Mouse (Mus musculus) hindbrain, embryonic 14.5 days (tissue): ENCODE data around the gene Pik3cg. TPM values are rescaled to one million over a fixed set of nuclear protein-coding genes. Genes with fewer than 3 reads are reported as not detected.

ENCODE experiments used
- ATAC-seq: fragments of 200-750 bp; cut with Nextera tagmentation; 2 replicates; pipeline ENCODE4 v1.8.0; 2017; ENCODE audit warnings: moderate number of reproducible peaks, mild to moderate bottlenecking, moderate TSS enrichment, moderate library complexity; ENCODE audit not compliant: low FRiP score
- DNase-seq: peaks from one replicate; pipeline ENCODE4 v3.0.0-alpha.2; 2015; ENCODE audit warnings: low spot score
- H3K27ac ChIP-seq: fragments of 300-500 bp; sonication (generic); 2 replicates; pipeline ENCODE4 v1.5.1; 2014; ENCODE audit warnings: mild to moderate bottlenecking, moderate library complexity
- H3K27me3 ChIP-seq: fragments of 300-500 bp; sonication (generic); 2 replicates; pipeline ENCODE4 v1.6.1; 2014; ENCODE audit warnings: mild to moderate bottlenecking, low read length, mixed read lengths; ENCODE audit not compliant: control insufficient read depth, insufficient read depth
- H3K36me3 ChIP-seq: fragments of 300-500 bp; sonication (generic); replicated peaks from 2 replicates; pipeline ENCODE4 v1.6.1; 2014; ENCODE audit not compliant: control insufficient read depth, insufficient read depth
- H3K4me1 ChIP-seq: fragments of 300-500 bp; sonication (generic); replicated peaks from 2 replicates; pipeline ENCODE4 v1.6.1; 2014; ENCODE audit warnings: antibody characterized with exemption, low read length, mixed read lengths; ENCODE audit not compliant: control insufficient read depth, insufficient read depth
- H3K4me2 ChIP-seq: fragments of 300-500 bp; sonication (generic); replicated peaks from 2 replicates; pipeline ENCODE4 v1.6.1; 2014; ENCODE audit warnings: mild to moderate bottlenecking, moderate library complexity
- H3K4me3 ChIP-seq: fragments of 300-500 bp; sonication (generic); replicated peaks from 2 replicates; pipeline ENCODE4 v1.5.1; 2014; ENCODE audit warnings: mild to moderate bottlenecking, low read length
- H3K9ac ChIP-seq: fragments of 300-500 bp; sonication (generic); 2 replicates; pipeline ENCODE4 v1.6.1; 2014
- H3K9me3 ChIP-seq: fragments of 300-500 bp; sonication (generic); 2 replicates; pipeline ENCODE4 v1.6.1; 2016; ENCODE audit warnings: low read length; ENCODE audit not compliant: control insufficient read depth
- WGBS: fragments of 180-500 bp; shearing (Covaris S2); extraction: QIAGEN DNeasy Blood & Tissue Kit; methylation state at CpG from one replicate; pipeline ENCODE4 v1.1.7; 2014; 5-methylcytosine and 5-hydroxymethylcytosine counted together
- polyA plus RNA-seq: library from polyadenylated mRNA; unstranded; fragments of >200 nt; fragmentation: Nextera tagmentation; extraction: Ambion mirVana; gene quantifications from 2 replicates; pipeline ENCODE4 v1.2.1, GENCODE M21; 2014

Gene Pik3cg
- polyA plus RNA-seq, 1 experiment from 2014 or later = 1.9 TPM

DNA sequence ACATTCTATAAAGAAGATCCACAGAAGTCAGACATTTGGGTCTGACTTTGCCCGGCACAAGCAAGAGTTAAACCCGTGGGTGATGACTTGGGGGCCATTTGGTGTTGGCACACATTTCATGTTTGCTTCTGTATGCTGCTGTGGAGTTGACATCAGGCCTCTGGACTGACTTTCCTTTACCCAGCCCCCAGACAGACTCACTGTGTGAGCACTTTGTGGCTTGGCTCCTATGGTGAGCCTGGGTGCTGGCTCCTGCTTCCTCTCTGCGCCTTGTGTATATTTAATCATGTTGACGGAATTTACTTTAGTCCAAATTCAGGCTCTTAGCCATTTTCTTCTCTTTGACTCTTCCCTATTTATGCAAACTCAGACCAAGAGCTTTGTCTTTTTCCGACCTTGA, 69.6 kb downstream of the Pik3cg start:
- DNase-seq (no peak), ATAC-seq (no peak)
- no peaks in the 10 kb centered on the region for H3K9me3 ChIP-seq
- no peaks in the 10 kb centered on the region for H3K36me3 ChIP-seq
- 80% methylated on average over 5 of the region's 5 CpGs for WGBS
- no peaks in the 10 kb centered on the region for H3K27me3 ChIP-seq
- H3K4me1 ChIP-seq = no peaks in the 10 kb centered on the region
- H3K27ac ChIP-seq = no peak overlapping the region
- no peak overlapping the region for H3K9ac ChIP-seq
- no peak overlapping the region for H3K4me2 ChIP-seq
- no peak overlapping the region for H3K4me3 ChIP-seq

DNA sequence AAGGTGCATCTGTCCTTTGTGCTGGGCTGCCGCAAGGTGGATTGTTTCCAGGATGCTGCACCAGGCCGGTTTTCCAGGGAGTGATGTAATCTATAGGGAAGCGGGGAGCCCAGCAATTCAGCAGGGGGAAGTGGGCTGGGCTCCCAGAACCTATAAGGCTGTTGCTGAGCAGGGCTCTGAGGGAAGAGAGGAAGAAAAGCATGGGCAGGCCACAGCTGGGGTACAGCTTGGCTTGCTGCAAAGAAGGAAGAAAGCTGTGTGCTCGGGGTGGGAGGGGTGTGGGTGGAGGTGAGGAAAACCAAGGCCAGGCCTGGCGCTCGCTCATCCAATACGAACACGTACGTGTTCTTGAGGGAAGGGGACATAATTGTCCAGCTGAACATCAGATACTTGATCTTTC, 70.1 kb downstream of the Pik3cg start:
- H3K9me3 ChIP-seq = no peaks in the 10 kb centered on the region
- H3K9ac ChIP-seq = no peak overlapping the region
- no peaks in the 10 kb centered on the region for H3K27me3 ChIP-seq
- H3K4me2 ChIP-seq = no peak overlapping the region
- no peak overlapping the region for H3K4me3 ChIP-seq
- ATAC-seq (no peak), DNase-seq (no peak)
- H3K36me3 ChIP-seq = no peaks in the 10 kb centered on the region
- no peak overlapping the region for H3K27ac ChIP-seq
- WGBS = 72% methylated on average over 9 of the region's 9 CpGs
- peaks cover 3% of the 10 kb centered on the region for H3K4me1 ChIP-seq

- ATAC-seq (no peak), DNase-seq (no peak)
- no peaks in the 10 kb centered on the region for H3K36me3 ChIP-seq
- no peaks in the 10 kb centered on the region for H3K27me3 ChIP-seq
- 77% methylated on average over 2 of the region's 2 CpGs for WGBS
- H3K9ac ChIP-seq = no peak overlapping the region
- no peaks in the 10 kb centered on the region for H3K9me3 ChIP-seq
- H3K4me3 ChIP-seq = no peak overlapping the region
- H3K4me1 ChIP-seq = peaks cover 11% of the 10 kb centered on the region
- H3K4me2 ChIP-seq = no peak overlapping the region
- no peak overlapping the region for H3K27ac ChIP-seq
Observed at GRCm38 (mm10) chr12:32137542-32137941, 70.9 kb downstream of the Pik3cg start.

DNA sequence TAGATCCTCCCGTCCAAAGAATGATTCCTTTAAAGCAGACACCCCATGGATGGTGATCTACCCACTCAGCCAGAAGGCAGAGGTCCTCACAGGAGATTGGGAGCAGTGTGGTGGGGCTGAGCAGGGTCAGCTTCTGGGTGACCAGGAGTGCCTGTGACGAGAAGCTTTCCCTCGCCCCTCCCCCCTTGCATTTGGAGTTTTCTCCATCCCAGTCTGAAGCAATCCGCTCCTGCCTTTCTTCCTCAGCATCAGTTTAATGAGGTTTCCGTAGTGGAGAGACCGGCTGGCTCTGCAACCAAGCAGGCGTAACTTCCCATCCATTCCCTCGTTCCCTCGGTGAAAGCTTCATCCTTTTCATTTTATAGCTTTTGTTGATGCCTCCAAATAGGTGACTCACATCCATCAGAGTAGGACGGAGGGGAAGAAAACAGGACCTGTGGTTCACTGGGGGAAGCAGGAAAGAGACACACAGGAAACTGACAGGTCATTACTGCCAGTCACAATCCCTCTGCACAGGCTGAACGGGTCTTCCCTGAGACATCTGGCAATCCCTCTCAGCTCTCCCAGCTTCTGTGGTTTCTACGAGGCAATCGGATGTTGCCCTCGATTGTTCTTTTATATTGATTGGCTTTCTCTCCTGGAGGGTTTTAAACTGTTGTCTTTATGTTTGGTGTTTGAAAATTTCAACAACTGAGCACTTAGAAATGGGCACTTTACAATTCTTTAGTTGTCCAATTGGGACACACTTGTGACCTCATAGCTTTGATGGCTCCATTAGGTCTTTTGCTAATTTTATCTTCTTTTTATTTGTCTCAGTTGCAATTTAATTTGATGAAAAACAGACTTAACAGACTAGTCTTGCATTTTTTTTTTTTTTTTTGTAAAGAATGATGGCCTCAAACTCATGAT, 80.6 kb downstream of the Pik3cg start:
- no peak overlapping the region for H3K4me3 ChIP-seq
- H3K27ac ChIP-seq = peak overlapping the region; percentile 70
- ATAC-seq = peak; percentile 48; the same call in 1 of the 2 replicates
- peak overlapping the region; percentile 36; the same call in 1 of the 2 replicates for H3K9ac ChIP-seq
- no peaks in the 10 kb centered on the region for H3K9me3 ChIP-seq
- H3K4me1 ChIP-seq = peaks cover 8% of the 10 kb centered on the region
- DNase-seq = no peak
- 34% methylated on average over 14 of the region's 14 CpGs for WGBS
- H3K4me2 ChIP-seq = peak overlapping the region; percentile 29
- no peaks in the 10 kb centered on the region for H3K36me3 ChIP-seq
- no peaks in the 10 kb centered on the region for H3K27me3 ChIP-seq

DNA sequence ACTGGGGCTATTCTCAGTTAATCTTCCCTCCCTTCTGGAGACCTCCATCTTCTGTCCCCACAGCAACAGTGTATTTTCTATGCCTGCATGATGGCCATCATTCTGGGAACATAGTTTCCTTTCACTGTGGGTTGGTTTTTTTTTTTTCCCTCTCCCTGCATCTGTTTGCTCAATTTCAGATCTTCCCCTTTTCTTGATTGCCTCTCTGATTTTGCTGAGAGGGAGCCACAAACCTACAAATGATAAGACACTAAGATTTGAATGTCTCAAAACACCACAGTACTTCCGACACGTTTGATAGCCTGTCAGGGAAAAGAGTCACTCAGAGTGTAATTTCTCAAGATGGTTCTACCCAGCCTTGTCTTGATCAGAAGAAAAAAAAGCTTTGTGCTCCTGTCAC, 81.3 kb downstream of the Pik3cg start:
- Histone ChIP-seq H3K27me3 (no peaks in the 10 kb centered on the region), H3K9me3 (no peaks in the 10 kb centered on the region), H3K27ac (peak overlapping the region; percentile 70; the same call in 1 of the 2 replicates), H3K4me3 (no peak overlapping the region), H3K4me2 (peak overlapping the region; percentile 29), H3K36me3 (no peaks in the 10 kb centered on the region), H3K9ac (peak overlapping the region; percentile 36; the same call in 1 of the 2 replicates), H3K4me1 (peaks cover 2% of the 10 kb centered on the region; the same call in 1 of the 2 replicates)
- ATAC-seq = no peak
- 70% methylated on average over 2 of the region's 2 CpGs for WGBS
- DNase-seq = no peak

DNA sequence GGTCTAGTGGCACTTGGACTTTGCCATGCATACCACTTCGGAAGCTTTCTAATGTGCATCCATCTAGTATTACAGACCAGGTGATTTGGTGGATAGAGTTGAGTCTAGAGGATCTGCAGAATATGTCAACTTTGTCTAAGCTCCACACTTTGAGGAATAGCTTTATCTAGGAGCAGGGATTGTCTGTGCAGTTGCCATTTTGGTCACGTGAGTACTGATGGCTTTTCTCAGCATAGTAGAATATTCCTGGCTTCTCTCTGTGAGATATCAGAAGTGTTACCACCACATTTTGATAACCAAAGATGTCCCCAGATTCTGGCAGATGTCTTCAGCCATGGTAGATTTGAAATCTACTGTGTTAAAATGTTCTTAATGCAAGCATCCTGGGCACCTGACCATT, 84.0 kb downstream of the Pik3cg start:
- no peak overlapping the region for H3K4me3 ChIP-seq
- no peaks in the 10 kb centered on the region for H3K9me3 ChIP-seq
- H3K4me1 ChIP-seq = no peaks in the 10 kb centered on the region
- H3K4me2 ChIP-seq = no peak overlapping the region
- DNase-seq (no peak), ATAC-seq (no peak)
- no peak overlapping the region for H3K27ac ChIP-seq
- H3K36me3 ChIP-seq = no peaks in the 10 kb centered on the region
- WGBS = 95% methylated on average over 2 of the region's 2 CpGs
- H3K9ac ChIP-seq = no peak overlapping the region
- H3K27me3 ChIP-seq = no peaks in the 10 kb centered on the region

GRCm38 (mm10) chr12:32124030-32124429, 84.4 kb downstream of the Pik3cg start:
- no peak overlapping the region for H3K27ac ChIP-seq
- H3K4me3 ChIP-seq = no peak overlapping the region
- no peaks in the 10 kb centered on the region for H3K36me3 ChIP-seq
- no peak overlapping the region for H3K9ac ChIP-seq
- no peak for DNase-seq
- H3K4me2 ChIP-seq = no peak overlapping the region
- 78% methylated on average over 8 of the region's 8 CpGs for WGBS
- no peak for ATAC-seq
- H3K4me1 ChIP-seq = no peaks in the 10 kb centered on the region
- no peaks in the 10 kb centered on the region for H3K27me3 ChIP-seq
- H3K9me3 ChIP-seq = no peaks in the 10 kb centered on the region

- WGBS = 86% methylated on average over 5 of the region's 5 CpGs
- no peak for DNase-seq
Observed at GRCm38 (mm10) chr12:32123559-32123958, 84.9 kb downstream of the Pik3cg start.

More at GRCm38 (mm10) chr12:32123559-32123958, 84.9 kb downstream of the Pik3cg start:
- no peaks in the 10 kb centered on the region for H3K27me3 ChIP-seq
- no peaks in the 10 kb centered on the region for H3K36me3 ChIP-seq
- ATAC-seq = no peak
- no peaks in the 10 kb centered on the region for H3K4me1 ChIP-seq
- H3K9ac ChIP-seq = no peak overlapping the region
- H3K9me3 ChIP-seq = no peaks in the 10 kb centered on the region
- no peak overlapping the region for H3K27ac ChIP-seq
- no peak overlapping the region for H3K4me2 ChIP-seq
- no peak overlapping the region for H3K4me3 ChIP-seq
